In genomic region chr13:9656613-9657012, GRCm38 (mm10) we compare ENCODE assay signal across 27 mouse cellular contexts.
"Had no signal": no experiment of that assay in that cellular context is flagged by ENCODE, and none has a peak within 500 bp of the region (broad histone marks: within the 10 kb centered on the region; RNA-seq: fewer than 3 reads in every experiment).

No protein-coding gene starts in this region.

- H3K27ac ChIP-seq: embryonic facial prominence, embryonic 10.5 days; embryonic facial prominence, embryonic 12.5 days; embryonic facial prominence, embryonic 13.5 days; embryonic facial prominence, embryonic 15.5 days; forebrain, embryonic 10.5 days; forebrain, embryonic 12.5 days; forebrain, embryonic 13.5 days; forebrain, embryonic 15.5 days; gastrocnemius, adult 2 months; heart, adult 2 months had no signal

- H3K4me2 ChIP-seq: embryonic facial prominence, embryonic 12.5 days; embryonic facial prominence, embryonic 13.5 days; embryonic facial prominence, embryonic 15.5 days; forebrain, embryonic 12.5 days; forebrain, embryonic 13.5 days; forebrain, embryonic 15.5 days had no signal

- H3K4me3 ChIP-seq: embryonic facial prominence, embryonic 10.5 days; embryonic facial prominence, embryonic 12.5 days; embryonic facial prominence, embryonic 13.5 days; embryonic facial prominence, embryonic 15.5 days; erythroblast, embryonic 14.5 days; forebrain, embryonic 10.5 days; forebrain, embryonic 12.5 days; forebrain, embryonic 13.5 days; forebrain, embryonic 15.5 days; gastrocnemius, adult 2 months; heart, adult 2 months had no signal

- H3K9me3 ChIP-seq: embryonic facial prominence, embryonic 10.5 days; embryonic facial prominence, embryonic 12.5 days; embryonic facial prominence, embryonic 13.5 days; embryonic facial prominence, embryonic 15.5 days; forebrain, embryonic 10.5 days; forebrain, embryonic 12.5 days; forebrain, embryonic 13.5 days; forebrain, embryonic 15.5 days had no signal

- DNase-seq: cerebellum, adult 8-10 months; cerebellum, adult 9-10 months; cerebellum, adult 9-11 months; cerebellum, postnatal 10 days; cerebellum, postnatal 14 days; cerebellum, postnatal 25 days; cerebellum, postnatal 36 days; embryo, embryonic 11 days; forebrain, postnatal 0 days; gastrocnemius, adult 2 months; gastrocnemius, postnatal 10 days; gastrocnemius, postnatal 14 days; gastrocnemius, postnatal 25 days; gastrocnemius, postnatal 36 days; heart, adult 18-20 months; heart, adult 2 months had no signal

- H3K27me3 ChIP-seq: embryonic facial prominence, embryonic 12.5 days; embryonic facial prominence, embryonic 13.5 days; embryonic facial prominence, embryonic 15.5 days; forebrain, embryonic 12.5 days; forebrain, embryonic 13.5 days; forebrain, embryonic 15.5 days had no signal

- ATAC-seq: forebrain, embryonic 13.5 days; forebrain, embryonic 14.5 days; forebrain, embryonic 15.5 days; forebrain, embryonic 16.5 days; forebrain, postnatal 0 days had no signal

- H3K4me1 ChIP-seq: embryonic facial prominence, embryonic 10.5 days; embryonic facial prominence, embryonic 12.5 days; embryonic facial prominence, embryonic 13.5 days; embryonic facial prominence, embryonic 15.5 days; forebrain, embryonic 10.5 days; forebrain, embryonic 12.5 days; forebrain, embryonic 13.5 days; forebrain, embryonic 15.5 days had no signal

- H3K9ac ChIP-seq: embryonic facial prominence, embryonic 12.5 days; embryonic facial prominence, embryonic 13.5 days; embryonic facial prominence, embryonic 15.5 days; forebrain, embryonic 12.5 days; forebrain, embryonic 13.5 days; forebrain, embryonic 15.5 days; forebrain, postnatal 0 days had no signal
